ENCODE assay signal across 15 mouse cellular contexts in genomic region chr2:174613921-174614441, GRCm38 (mm10). TPM values are rescaled to one million over a fixed set of nuclear protein-coding genes. Genes with fewer than 3 reads are reported as not detected.
DNase-seq lines count a peak whose midpoint lies in the region; ATAC-seq lines count a peak whose summit lies in the region.
"Had no signal": no experiment of that assay in that cellular context is flagged by ENCODE, and none has a peak within 500 bp of the region (broad histone marks: within the 10 kb centered on the region; RNA-seq: fewer than 3 reads in every experiment).

No protein-coding gene starts in this region.

- no peaks in the 10 kb centered on the region for H3K9me3 ChIP-seq in hindbrain, embryonic 12.5 days (replicated peaks)

- H3K4me2 ChIP-seq in hindbrain, embryonic 12.5 days (replicated peaks) = no peak overlapping the region

- no peaks in the 10 kb centered on the region for H3K36me3 ChIP-seq in hindbrain, embryonic 12.5 days

- H3K4me1 ChIP-seq in hindbrain, embryonic 12.5 days = no peaks in the 10 kb centered on the region

- H3K4me3 ChIP-seq in hindbrain, embryonic 12.5 days = no peak overlapping the region
- H3K4me3 ChIP-seq: erythroblast, embryonic 14.5 days had no signal

- peak; percentile 29 to 50 for DNase-seq in CD8-positive naive resting alpha-beta T cell, adult 2 months (ENCODE audit: low read depth in 2 of 2, low spot score in 2 of 2)
- DNase-seq in lung, postnatal 36 days = peak; percentile 59
- peak; percentile 34 to 71 for DNase-seq in spleen, postnatal 4 days (ENCODE audit: low spot score in 2 of 2)
- no peak for DNase-seq in urinary bladder, postnatal 25 days (ENCODE audit: low spot score)
- DNase-seq in kidney, adult 9 months = no peak
- no peak for DNase-seq in left cerebral cortex, adult 11 months (ENCODE audit: low spot score)
- DNase-seq: cerebellum, adult 11 months; gastrocnemius, postnatal 36 days; layer of hippocampus, adult 9-11 months had no signal

- 0 out of 2 replicates have a peak, but pooled peaks have one; percentile 50 for ATAC-seq in erythroid progenitor cell, adult 5-6 weeks (replicated peaks; ENCODE audit: low FRiP score, poor library complexity, severe bottlenecking)
- ATAC-seq in hindbrain, embryonic 12.5 days (ENCODE audit: low FRiP score) = no peak
- ATAC-seq: hindbrain, embryonic 16.5 days; Patski had no signal

- no peaks in the 10 kb centered on the region for H3K27me3 ChIP-seq in hindbrain, embryonic 12.5 days

- no peak overlapping the region for H3K27ac ChIP-seq in hindbrain, embryonic 12.5 days

- 83% methylated on average over 11 of the region's 11 CpGs for WGBS in hindbrain, embryonic 12.5 days

- H3K9ac ChIP-seq in hindbrain, embryonic 12.5 days = no peak overlapping the region

RNA-seq across cellular contexts. Expression of gene Zfp831, which starts 29.4 kb away (rescaled TPM):
- total RNA-seq in erythroid progenitor cell, adult 5-6 weeks (2015; ENCODE audit: low replicate concordance) = 0.84 and 1.4 TPM in 2 replicates
- 1.0 and 1.2 TPM in 2 replicates for total RNA-seq in erythroid progenitor cell, adult 5-6 weeks (2017; ENCODE audit: low replicate concordance)
- 0.03 TPM in 1 of 2 replicates, not detected in the other for polyA plus RNA-seq in hindbrain, embryonic 12.5 days (2016; fragmentation: Nextera tagmentation; extraction: Ambion mirVana)
- polyA plus RNA-seq: erythroblast, embryonic 14.5 days; hindbrain, embryonic 16.5 days; lung, embryonic 16.5 days; Patski had no signal

Comparison
In these comparisons a context has a peak if more than half of its experiments do, and no peak if none do; other contexts are left out.
1. DNase-seq: peak in CD8-positive naive resting alpha-beta T cell, adult 2 months (2 of 2), lung, postnatal 36 days (single experiment) and spleen, postnatal 4 days (2 of 2); none in urinary bladder, postnatal 25 days (single experiment), kidney, adult 9 months (single experiment) and left cerebral cortex, adult 11 months (single experiment).